Mouse (Mus musculus): ENCODE measurements at regions not wholly inside any gene's neighbourhood (a gene's known extent, or its start where the extent isn't known, plus 50 kb on each side); places are given as distances from the start of the nearest gene placed in this dataset.

- peak; percentile 21; the same call in 1 of the 2 replicates for ATAC-seq (ENCODE audit: low FRiP score, low TSS enrichment)
- WGBS: 19% methylated on average over 11 of the region's 11 CpGs
- Histone ChIP-seq H3K4me3 (ENCODE audit: low read length) (no peak overlapping the region), H3K9ac (replicated peaks; ENCODE audit: low read length) (no peak overlapping the region), H3K4me2 (replicated peaks; ENCODE audit: low read depth, low read length) (no peak overlapping the region), H3K4me1 (ENCODE audit: insufficient read depth, low read length) (peaks cover 10% of the 10 kb centered on the region), H3K36me3 (ENCODE audit: insufficient read depth, low read length) (no peaks in the 10 kb centered on the region), H3K27me3 (ENCODE audit: insufficient read depth, low read length) (no peaks in the 10 kb centered on the region), H3K9me3 (ENCODE audit: low read length) (peaks cover 11% of the 10 kb centered on the region; the same call in 1 of the 2 replicates), H3K27ac (ENCODE audit: low read length) (no peak overlapping the region)
Observed at GRCm38 (mm10) chr4:142307321-142307720, 68.1 kb upstream of the Kazn start.

- WGBS: 68% methylated on average over 14 of the region's 14 CpGs
- Histone ChIP-seq H3K4me2 (replicated peaks; ENCODE audit: low read depth, low read length) (no peak overlapping the region), H3K4me3 (ENCODE audit: low read length) (no peak overlapping the region), H3K9ac (replicated peaks; ENCODE audit: low read length) (no peak overlapping the region), H3K36me3 (ENCODE audit: insufficient read depth, low read length) (no peaks in the 10 kb centered on the region), H3K27ac (ENCODE audit: low read length) (no peak overlapping the region), H3K4me1 (ENCODE audit: insufficient read depth, low read length) (peaks cover 10% of the 10 kb centered on the region), H3K27me3 (ENCODE audit: insufficient read depth, low read length) (no peaks in the 10 kb centered on the region), H3K9me3 (ENCODE audit: low read length) (peaks cover under 1% of the 10 kb centered on the region; the same call in 1 of the 2 replicates)
- no peak for ATAC-seq (ENCODE audit: low FRiP score, low TSS enrichment)
Observed at GRCm38 (mm10) chr4:142306076-142306475, 66.9 kb upstream of the Kazn start.

GRCm38 (mm10) chr4:142303374-142304020, 64.3 kb upstream of the Kazn start:
- no peak overlapping the region for H3K9ac ChIP-seq (replicated peaks; ENCODE audit: low read length)
- WGBS: 67% methylated on average over 10 of the region's 10 CpGs
- H3K27ac ChIP-seq (ENCODE audit: low read length): no peak overlapping the region
- no peaks in the 10 kb centered on the region for H3K36me3 ChIP-seq (ENCODE audit: insufficient read depth, low read length)
- no peak overlapping the region for H3K4me2 ChIP-seq (replicated peaks; ENCODE audit: low read depth, low read length)
- no peak overlapping the region for H3K4me3 ChIP-seq (ENCODE audit: low read length)
- no peaks in the 10 kb centered on the region for H3K9me3 ChIP-seq (ENCODE audit: low read length)
- no peaks in the 10 kb centered on the region for H3K27me3 ChIP-seq (ENCODE audit: insufficient read depth, low read length)
- H3K4me1 ChIP-seq (ENCODE audit: insufficient read depth, low read length): peaks cover 10% of the 10 kb centered on the region
- no peak for ATAC-seq (ENCODE audit: low FRiP score, low TSS enrichment)

GRCm38 (mm10) chr4:142302724-142303120, 63.5 kb upstream of the Kazn start:
- Histone ChIP-seq H3K27me3 (ENCODE audit: insufficient read depth, low read length) (no peaks in the 10 kb centered on the region), H3K4me1 (ENCODE audit: insufficient read depth, low read length) (peaks cover 10% of the 10 kb centered on the region), H3K9ac (replicated peaks; ENCODE audit: low read length) (no peak overlapping the region), H3K4me2 (replicated peaks; ENCODE audit: low read depth, low read length) (no peak overlapping the region), H3K9me3 (ENCODE audit: low read length) (no peaks in the 10 kb centered on the region), H3K36me3 (ENCODE audit: insufficient read depth, low read length) (no peaks in the 10 kb centered on the region), H3K4me3 (ENCODE audit: low read length) (no peak overlapping the region), H3K27ac (ENCODE audit: low read length) (no peak overlapping the region)
- 67% methylated on average over 2 of the region's 2 CpGs for WGBS
- ATAC-seq (ENCODE audit: low FRiP score, low TSS enrichment): no peak

- Histone ChIP-seq H3K9ac (replicated peaks; ENCODE audit: low read length) (no peak overlapping the region), H3K27me3 (ENCODE audit: insufficient read depth, low read length) (no peaks in the 10 kb centered on the region), H3K4me3 (ENCODE audit: low read length) (no peak overlapping the region), H3K9me3 (ENCODE audit: low read length) (no peaks in the 10 kb centered on the region), H3K4me1 (ENCODE audit: insufficient read depth, low read length) (peaks cover 10% of the 10 kb centered on the region), H3K4me2 (replicated peaks; ENCODE audit: low read depth, low read length) (no peak overlapping the region), H3K36me3 (ENCODE audit: insufficient read depth, low read length) (no peaks in the 10 kb centered on the region), H3K27ac (ENCODE audit: low read length) (no peak overlapping the region)
- WGBS: 59% methylated on average over 8 of the region's 8 CpGs
- ATAC-seq (ENCODE audit: low FRiP score, low TSS enrichment): no peak
Observed at GRCm38 (mm10) chr4:142302041-142302723, 63.0 kb upstream of the Kazn start.

GRCm38 (mm10) chr4:142298770-142299337, 59.7 kb upstream of the Kazn start:
- Histone ChIP-seq H3K4me3 (ENCODE audit: low read length) (no peak overlapping the region), H3K27me3 (ENCODE audit: insufficient read depth, low read length) (no peaks in the 10 kb centered on the region), H3K36me3 (ENCODE audit: insufficient read depth, low read length) (no peaks in the 10 kb centered on the region), H3K4me1 (ENCODE audit: insufficient read depth, low read length) (0 out of 2 replicates have a peak, but pooled peaks cover 4% of the 10 kb centered on the region), H3K9ac (replicated peaks; ENCODE audit: low read length) (no peak overlapping the region), H3K27ac (ENCODE audit: low read length) (no peak overlapping the region), H3K9me3 (ENCODE audit: low read length) (no peaks in the 10 kb centered on the region), H3K4me2 (replicated peaks; ENCODE audit: low read depth, low read length) (no peak overlapping the region)
- 75% methylated on average over 10 of the region's 10 CpGs for WGBS
- ATAC-seq (ENCODE audit: low FRiP score, low TSS enrichment): no peak

- Histone ChIP-seq H3K9me3 (ENCODE audit: low read length) (no peaks in the 10 kb centered on the region), H3K4me1 (ENCODE audit: insufficient read depth, low read length) (no peaks in the 10 kb centered on the region), H3K27ac (ENCODE audit: low read length) (no peak overlapping the region), H3K9ac (replicated peaks; ENCODE audit: low read length) (no peak overlapping the region), H3K36me3 (ENCODE audit: insufficient read depth, low read length) (no peaks in the 10 kb centered on the region), H3K4me2 (replicated peaks; ENCODE audit: low read depth, low read length) (no peak overlapping the region), H3K27me3 (ENCODE audit: insufficient read depth, low read length) (no peaks in the 10 kb centered on the region), H3K4me3 (ENCODE audit: low read length) (no peak overlapping the region)
- ATAC-seq (ENCODE audit: low FRiP score, low TSS enrichment): no peak
- WGBS: 64% methylated on average over 7 of the region's 7 CpGs
Observed at GRCm38 (mm10) chr4:142292760-142293159, 53.6 kb upstream of the Kazn start.

GRCm38 (mm10) chr4:142292334-142292733, 53.1 kb upstream of the Kazn start:
- Histone ChIP-seq H3K4me2 (replicated peaks; ENCODE audit: low read depth, low read length) (no peak overlapping the region), H3K4me3 (ENCODE audit: low read length) (no peak overlapping the region), H3K4me1 (ENCODE audit: insufficient read depth, low read length) (no peaks in the 10 kb centered on the region), H3K27me3 (ENCODE audit: insufficient read depth, low read length) (no peaks in the 10 kb centered on the region), H3K27ac (ENCODE audit: low read length) (no peak overlapping the region), H3K36me3 (ENCODE audit: insufficient read depth, low read length) (no peaks in the 10 kb centered on the region), H3K9ac (replicated peaks; ENCODE audit: low read length) (no peak overlapping the region), H3K9me3 (ENCODE audit: low read length) (no peaks in the 10 kb centered on the region)
- 77% methylated on average over 9 of the region's 9 CpGs for WGBS
- ATAC-seq (ENCODE audit: low FRiP score, low TSS enrichment): no peak

- Histone ChIP-seq H3K9me3 (ENCODE audit: low read length) (no peaks in the 10 kb centered on the region), H3K4me3 (ENCODE audit: low read length) (no peak overlapping the region), H3K4me1 (ENCODE audit: insufficient read depth, low read length) (no peaks in the 10 kb centered on the region), H3K27ac (ENCODE audit: low read length) (no peak overlapping the region), H3K36me3 (ENCODE audit: insufficient read depth, low read length) (no peaks in the 10 kb centered on the region), H3K27me3 (ENCODE audit: insufficient read depth, low read length) (no peaks in the 10 kb centered on the region), H3K4me2 (replicated peaks; ENCODE audit: low read depth, low read length) (no peak overlapping the region), H3K9ac (replicated peaks; ENCODE audit: low read length) (no peak overlapping the region)
- ATAC-seq (ENCODE audit: low FRiP score, low TSS enrichment): no peak
- 80% methylated on average over 3 of the region's 3 CpGs for WGBS
Observed at GRCm38 (mm10) chr4:142291366-142291765, 52.2 kb upstream of the Kazn start.

Data from kidney, embryonic 16.5 days (tissue).